Mouse (Mus musculus): ENCODE measurements around the gene Cnot10.

DNA sequence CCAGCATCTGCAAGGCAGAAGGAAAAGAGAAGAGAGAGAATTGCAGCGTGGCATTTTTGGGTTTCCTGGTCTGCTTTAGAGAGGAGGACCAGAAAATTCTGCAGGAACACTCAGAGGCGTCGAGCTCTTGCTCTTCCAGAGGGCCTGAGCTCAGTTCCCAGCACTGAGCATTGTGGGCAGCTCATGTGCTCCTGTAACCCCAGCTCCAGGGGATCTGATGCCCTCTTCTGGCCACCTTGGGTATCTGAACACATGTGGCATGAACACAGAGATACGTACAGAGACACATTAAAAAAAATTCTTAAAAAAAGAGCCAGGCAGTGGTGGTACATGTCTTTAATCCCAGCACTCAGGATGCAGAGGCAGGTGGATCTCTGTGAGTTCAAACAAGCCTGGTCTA is 15.4 kb upstream of the Cnot10 start:
- TF ChIP-seq POLR2A (IDR thresholded peaks at IDR 0.05; ENCODE audit: low read depth, low read length) (no peak), MEF2A (IDR thresholded peaks at IDR 0.05; ENCODE audit: borderline replicate concordance, low read depth, low read length) (no peak), CTCF (conservative IDR thresholded peaks at IDR 0.05 in 1 of 2, IDR thresholded peaks at IDR 0.05 in 1 of 2; ENCODE audit: low read depth in 2 of 2, low read length in 2 of 2) (peak in 1 of 2 experiments; percentile 14; a peak in 1 of 4 replicates), EP300 (IDR thresholded peaks at IDR 0.05; ENCODE audit: low read length) (no peak), USF1 (IDR thresholded peaks at IDR 0.05; ENCODE audit: low read depth, low read length) (no peak), SMC3 (IDR thresholded peaks at IDR 0.05; ENCODE audit: low read depth, low read length) (no peak), NELFE (IDR thresholded peaks at IDR 0.05; ENCODE audit: low read depth, low read length) (no peak), ZNF384 (IDR thresholded peaks at IDR 0.05; ENCODE audit: low read depth, low read length) (no peak), ZC3H11A (IDR thresholded peaks at IDR 0.05; ENCODE audit: low read depth, low read length) (no peak), UBTF (IDR thresholded peaks at IDR 0.05; ENCODE audit: low read depth, low read length) (no peak), ZKSCAN1 (IDR thresholded peaks at IDR 0.05; ENCODE audit: borderline replicate concordance, low read depth, low read length) (no peak)

Measured in CH12.LX (cell line).